Comparison of ENCODE assay signal across 9 mouse cellular contexts in the genomic region with DNA sequence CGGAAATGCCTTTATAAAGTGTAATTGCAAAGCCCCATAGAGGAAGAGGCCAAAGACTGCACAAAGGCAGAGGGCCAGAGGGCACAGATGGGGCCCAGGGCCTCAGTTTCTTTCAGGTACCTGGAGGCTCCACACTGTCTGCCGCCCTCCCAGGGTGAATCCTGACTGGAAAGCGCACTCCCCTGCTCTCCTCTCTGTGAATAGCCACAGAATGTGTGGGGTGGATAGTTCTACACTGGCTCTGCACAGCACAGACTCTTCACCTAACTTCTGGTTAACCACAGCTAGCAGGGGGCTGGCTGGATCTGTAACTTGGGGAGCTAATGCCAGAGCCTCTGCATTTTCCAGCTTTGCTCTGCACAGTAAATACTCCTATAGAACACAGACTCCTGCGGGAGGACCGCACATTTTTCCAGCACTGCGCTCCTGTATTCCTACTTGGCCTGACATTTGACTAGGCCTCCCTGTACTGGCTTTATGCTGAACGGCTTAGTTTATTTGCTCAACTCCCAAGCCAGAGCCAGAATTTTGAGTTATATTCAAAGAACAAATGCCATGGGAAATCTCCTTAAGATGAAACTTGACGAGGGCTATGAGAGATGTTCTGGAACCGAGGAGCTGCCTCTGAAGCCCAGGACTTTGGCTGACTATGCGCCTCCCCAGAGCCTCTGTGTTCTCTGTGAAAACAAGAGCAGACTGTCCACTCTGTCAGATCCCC. TPM values are rescaled to one million over a fixed set of nuclear protein-coding genes. Genes with fewer than 3 reads are reported as not detected.
DNase-seq lines count a peak whose midpoint lies in the region; ATAC-seq and TF ChIP-seq lines count a peak whose summit lies in the region.
"Had no signal": no experiment of that assay in that cellular context is flagged by ENCODE, and none has a peak within 500 bp of the region (broad histone marks: within the 10 kb centered on the region; RNA-seq: fewer than 3 reads in every experiment).

No protein-coding gene starts in this region.

- H3K4me1 ChIP-seq in lung, postnatal 0 days (ENCODE audit: insufficient read depth, low read depth, low read length): peaks cover 10% of the 10 kb centered on the region; the same call in 1 of the 2 replicates
- peaks cover 22% of the 10 kb centered on the region for H3K4me1 ChIP-seq in limb, embryonic 11.5 days (ENCODE audit: control insufficient read depth, insufficient read depth, low read length)
- peaks cover 26% of the 10 kb centered on the region for H3K4me1 ChIP-seq in stomach, embryonic 16.5 days (ENCODE audit: control insufficient read depth, insufficient read depth, low read length)

- peak overlapping the region; percentile 79 for H3K27ac ChIP-seq in lung, postnatal 0 days (ENCODE audit: low read length)
- H3K27ac ChIP-seq in limb, embryonic 11.5 days (replicated peaks; ENCODE audit: low read depth, low read length): peak overlapping the region; percentile 92
- peak overlapping the region; percentile 99 for H3K27ac ChIP-seq in stomach, embryonic 16.5 days (ENCODE audit: low read length)
- H3K27ac ChIP-seq: liver, embryonic 14.5 days had no signal

- peak; percentile 13; the same call in 1 of the 2 replicates for ATAC-seq in lung, postnatal 0 days
- 0 out of 2 replicates have a peak, but pooled peaks have one; percentile 28 for ATAC-seq in granulocyte monocyte progenitor cell, adult 5-6 weeks (replicated peaks; ENCODE audit: poor library complexity, severe bottlenecking)
- ATAC-seq in limb, embryonic 11.5 days (ENCODE audit: insufficient number of reproducible peaks, low FRiP score, low TSS enrichment, low read depth): peak; percentile 58
- ATAC-seq in stomach, embryonic 16.5 days (ENCODE audit: insufficient read depth, low FRiP score): peak; percentile 74

- WGBS in lung, postnatal 0 days: 37% methylated on average over 10 of the region's 10 CpGs
- WGBS in limb, embryonic 11.5 days: 41% methylated on average over 10 of the region's 10 CpGs
- WGBS in stomach, embryonic 16.5 days: 32% methylated on average over 10 of the region's 10 CpGs

- TF ChIP-seq EP300 in lung, postnatal 0 days (IDR thresholded peaks at IDR 0.05): no peak

- H3K27me3 ChIP-seq in lung, postnatal 0 days (replicated peaks; ENCODE audit: insufficient read depth, low read length): no peaks in the 10 kb centered on the region
- no peaks in the 10 kb centered on the region for H3K27me3 ChIP-seq in limb, embryonic 11.5 days (ENCODE audit: control insufficient read depth, insufficient read depth, low read length)
- H3K27me3 ChIP-seq in stomach, embryonic 16.5 days (ENCODE audit: control insufficient read depth, insufficient read depth, low read length): no peaks in the 10 kb centered on the region

- H3K9ac ChIP-seq in lung, postnatal 0 days (replicated peaks; ENCODE audit: low read depth): no peak overlapping the region
- peak overlapping the region; percentile 43; the same call in 1 of the 2 replicates for H3K9ac ChIP-seq in limb, embryonic 11.5 days (ENCODE audit: low read length)
- peak overlapping the region; percentile 62 for H3K9ac ChIP-seq in stomach, embryonic 16.5 days (ENCODE audit: low read length)
- H3K9ac ChIP-seq: liver, embryonic 14.5 days had no signal

- H3K4me3 ChIP-seq in lung, postnatal 0 days (ENCODE audit: low read depth, low read length): no peak overlapping the region
- no peak overlapping the region for H3K4me3 ChIP-seq in limb, embryonic 11.5 days (ENCODE audit: low read depth, low read length)
- H3K4me3 ChIP-seq in stomach, embryonic 16.5 days (replicated peaks; ENCODE audit: low read length): no peak overlapping the region

- no peak for DNase-seq in lung, postnatal 0 days (ENCODE audit: low spot score)
- DNase-seq in lung, adult 18-20 months: no peak
- peak; percentile 52 for DNase-seq in limb, embryonic 11.5 days (ENCODE audit: low spot score)
- no peak for DNase-seq in right cerebral cortex, postnatal 14 days
- DNase-seq in layer of hippocampus, adult 8-10 months (ENCODE audit: low spot score in 2 of 2): no peak
- no peak for DNase-seq in lung, postnatal 4 days

- no peak overlapping the region for H3K4me2 ChIP-seq in lung, postnatal 0 days (replicated peaks; ENCODE audit: low read depth, low read length)
- H3K4me2 ChIP-seq in limb, embryonic 11.5 days (ENCODE audit: low read depth, severe bottlenecking): 0 out of 2 replicates have a peak overlapping the region, but pooled peaks have one; percentile 0
- H3K4me2 ChIP-seq in stomach, embryonic 16.5 days (ENCODE audit: low read depth, low read length): no peak overlapping the region

- TF ChIP-seq CTCF in lung, postnatal 0 days (IDR thresholded peaks at IDR 0.05): no peak

- H3K9me3 ChIP-seq in lung, postnatal 0 days (ENCODE audit: low read length): no peaks in the 10 kb centered on the region
- no peaks in the 10 kb centered on the region for H3K9me3 ChIP-seq in limb, embryonic 11.5 days (ENCODE audit: control insufficient read depth, low read length)
- no peaks in the 10 kb centered on the region for H3K9me3 ChIP-seq in stomach, embryonic 16.5 days (replicated peaks; ENCODE audit: control insufficient read depth, low read length)

- no peaks in the 10 kb centered on the region for H3K36me3 ChIP-seq in lung, postnatal 0 days (ENCODE audit: insufficient read depth, low read length)
- no peaks in the 10 kb centered on the region for H3K36me3 ChIP-seq in limb, embryonic 11.5 days (ENCODE audit: control insufficient read depth, insufficient read depth, low read length)
- no peaks in the 10 kb centered on the region for H3K36me3 ChIP-seq in stomach, embryonic 16.5 days (ENCODE audit: control insufficient read depth, insufficient read depth, low read length)

RNA-seq across cellular contexts. Expression of a gene that starts 18.8 kb away (rescaled TPM):
- 12.4 and 17.6 TPM in 2 replicates for polyA plus RNA-seq in lung, postnatal 0 days (2015; fragmentation: Nextera tagmentation; extraction: Ambion mirVana)
- 2.1 TPM in 1 of 2 replicates, not detected in the other for total RNA-seq in granulocyte monocyte progenitor cell, adult 5-6 weeks (2014; fragmentation: Nextera tagmentation)
- 0.65 TPM in 1 of 2 replicates, not detected in the other for total RNA-seq in granulocyte monocyte progenitor cell, adult 5-6 weeks (2017)
- polyA plus RNA-seq in limb, embryonic 11.5 days (2014; fragmentation: Nextera tagmentation; extraction: Ambion mirVana): 9.2 and 10.2 TPM in 2 replicates
- 48.7 and 49.1 TPM in 2 replicates for polyA plus RNA-seq in stomach, embryonic 16.5 days (2015; fragmentation: Nextera tagmentation; extraction: Ambion mirVana)
- 10 to 100 TPM in 2 of 4 experiments, 1 to 10 TPM in 2; 7.4 to 11.0 (median 9.1) TPM for total RNA-seq in layer of hippocampus, adult 8-10 months (2022)

Comparison
In these comparisons a context has a peak if more than half of its experiments do, and no peak if none do; other contexts are left out.
1. ATAC-seq: peak in every context shown above with its lines; median percentile 74 in stomach, embryonic 16.5 days; 58 in limb, embryonic 11.5 days; 28 in granulocyte monocyte progenitor cell, adult 5-6 weeks; 13 in lung, postnatal 0 days.